Mouse (Mus musculus) testis, adult 2 months (tissue): ENCODE data around the gene Sfmbt1. TPM values are rescaled to one million over a fixed set of nuclear protein-coding genes. Genes with fewer than 3 reads are reported as not detected.
"Not testable (repeated sequence)": the region's sequence is repeated elsewhere in the genome, so short reads cannot be mapped to it uniquely, and the experiment has no call there.

Experiments used
- H3K27ac ChIP-seq: fragments of 200-500 bp; 2 replicates; pipeline ENCODE4 v1.5.1; 2012; ENCODE audit warnings: low read depth, low read length; ENCODE audit not compliant: control insufficient read depth, insufficient read depth
- H3K27me3 ChIP-seq: fragments of 200-500 bp; 2 replicates; pipeline ENCODE4 v1.6.1; 2012; ENCODE audit warnings: mild to moderate bottlenecking, low read length, moderate library complexity; ENCODE audit not compliant: control insufficient read depth, insufficient read depth
- H3K36me3 ChIP-seq: fragments of 200-500 bp; 2 replicates; pipeline ENCODE4 v1.6.1; 2012; ENCODE audit warnings: mild to moderate bottlenecking, low read length; ENCODE audit not compliant: control insufficient read depth, insufficient read depth
- H3K4me1 ChIP-seq: fragments of 200-500 bp; 2 replicates; pipeline ENCODE4 v1.6.1; 2012; ENCODE audit warnings: low read length; ENCODE audit not compliant: control insufficient read depth, insufficient read depth
- H3K4me3 ChIP-seq: fragments of 200-500 bp; 2 replicates; pipeline ENCODE4 v1.5.1; 2012; ENCODE audit warnings: low read depth, mild to moderate bottlenecking, low read length, moderate library complexity, mixed read lengths; ENCODE audit not compliant: control insufficient read depth
- CTCF ChIP-seq: fragments of 200-500 bp; IDR thresholded peaks from 2 replicates; pipeline ENCODE4 v1.5.1; 2012; ENCODE audit warnings: low read depth, mild to moderate bottlenecking, inconsistent platforms, low read length, moderate library complexity; ENCODE audit not compliant: control insufficient read depth, insufficient read depth, insufficient replicate concordance
- POLR2A ChIP-seq: fragments of 200-500 bp; IDR thresholded peaks from 2 replicates; pipeline ENCODE4 v1.6.1; 2012; ENCODE audit warnings: low read depth, mild to moderate bottlenecking, inconsistent platforms, low read length, moderate library complexity; ENCODE audit not compliant: control insufficient read depth
- polyA plus RNA-seq: library from polyadenylated mRNA; depleted of rRNA; stranded (reverse); fragments of >200 nt; gene quantifications from 2 replicates; pipeline ENCODE4 v1.2.3, GENCODE M21; 2012

Gene Sfmbt1
- polyA plus RNA-seq, 1 experiment, result 25.6 TPM

DNA sequence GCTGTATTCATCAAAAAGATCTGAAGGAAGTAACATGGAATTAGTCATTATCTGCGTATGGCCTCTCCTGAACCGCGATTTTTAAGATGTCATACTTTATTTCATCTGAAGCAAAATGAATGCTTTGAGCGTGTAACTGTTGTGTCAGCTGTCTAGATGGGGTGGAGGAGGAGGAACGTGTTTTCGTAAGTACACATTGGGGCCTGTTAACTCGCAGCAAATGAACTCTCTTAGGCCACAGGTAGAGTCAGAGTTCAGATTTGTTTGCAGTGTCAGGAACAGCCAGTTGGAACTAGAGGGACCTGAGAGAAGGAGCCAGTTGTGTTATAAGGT lies 2.3 kb downstream of the Sfmbt1 start:
- TF ChIP-seq CTCF (no peak), POLR2A (no peak)
- H3K4me3 ChIP-seq, result peak overlapping the region; percentile 86
- no peaks in the 10 kb centered on the region for H3K36me3 ChIP-seq
- peaks cover 7% of the 10 kb centered on the region for H3K4me1 ChIP-seq
- H3K27me3 ChIP-seq, result no peaks in the 10 kb centered on the region
- H3K27ac ChIP-seq, result peak overlapping the region; percentile 81

DNA sequence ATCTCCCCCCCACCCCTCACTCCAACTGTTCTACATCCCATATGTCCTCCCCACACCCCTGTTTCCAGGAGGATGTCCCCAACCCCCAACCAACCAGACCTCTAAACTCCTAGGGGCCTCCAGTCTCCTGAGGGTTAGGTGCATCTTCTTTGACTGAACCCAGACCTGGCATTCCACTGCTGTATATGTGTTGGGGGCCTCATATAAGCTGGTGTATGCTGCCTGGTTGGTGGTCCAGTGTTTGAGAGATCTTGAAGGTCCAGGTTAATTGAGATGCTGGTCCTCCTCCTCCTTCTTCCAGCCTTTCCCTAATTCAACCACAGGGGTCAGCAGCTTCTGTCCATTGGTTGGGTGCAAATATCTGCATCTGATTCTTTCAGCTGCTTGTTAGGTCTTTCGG lies 4.0 kb downstream of the Sfmbt1 start:
- H3K36me3 ChIP-seq, H3K4me3 ChIP-seq, H3K4me1 ChIP-seq, H3K27me3 ChIP-seq, H3K27ac ChIP-seq: not testable (repeated sequence)

DNA sequence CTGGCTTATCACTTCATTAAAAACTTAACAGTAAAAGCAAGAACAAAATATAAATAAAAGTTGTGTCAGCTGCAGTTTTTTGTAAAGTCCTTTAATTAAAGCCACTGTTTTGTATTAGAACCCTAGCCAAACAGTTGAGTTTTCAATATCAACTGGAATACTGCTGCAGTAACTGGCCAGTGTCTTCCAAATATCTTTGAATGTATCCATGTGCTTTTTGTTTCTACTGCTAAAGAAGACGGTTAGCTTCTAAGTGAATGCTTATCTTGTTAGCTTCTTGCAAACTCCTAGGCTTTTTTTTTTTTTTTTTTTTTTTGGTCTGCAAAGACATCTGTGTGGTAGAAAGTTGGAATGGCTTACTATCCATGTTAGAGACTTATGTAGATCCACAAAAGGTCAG lies 4.9 kb downstream of the Sfmbt1 start:
- TF ChIP-seq POLR2A (no peak), CTCF (no peak)
- Histone ChIP-seq H3K36me3 (no peaks in the 10 kb centered on the region), H3K27me3 (no peaks in the 10 kb centered on the region), H3K4me1 (peaks cover 7% of the 10 kb centered on the region), H3K4me3 (no peak overlapping the region), H3K27ac (no peak overlapping the region)

DNA sequence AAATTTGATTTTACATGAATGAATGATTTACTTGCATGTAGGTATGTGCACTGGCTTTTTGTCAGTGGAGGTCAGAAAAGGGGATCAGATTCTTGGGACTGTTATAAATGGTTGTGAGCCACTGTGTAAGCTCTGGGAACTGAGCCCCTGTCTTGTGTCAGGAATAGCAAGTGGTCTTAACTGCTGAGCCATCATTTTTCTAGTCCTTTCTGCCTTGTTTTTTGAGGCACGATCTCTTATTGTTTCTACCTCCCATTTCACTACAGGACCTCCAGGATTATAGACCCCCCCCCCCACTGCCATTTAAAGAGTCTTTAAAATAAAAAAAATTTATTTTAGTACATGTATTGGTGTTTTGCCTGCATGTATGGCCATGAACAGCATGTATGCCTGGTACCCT lies 7.2 kb downstream of the Sfmbt1 start:
- Histone ChIP-seq H3K27ac (no peak overlapping the region), H3K4me3 (no peak overlapping the region), H3K27me3 (no peaks in the 10 kb centered on the region), H3K4me1 (peaks cover 2% of the 10 kb centered on the region; the same call in 1 of the 2 replicates), H3K36me3 (no peaks in the 10 kb centered on the region)
- no peak for TF ChIP-seq POLR2A
- no peak for TF ChIP-seq CTCF

DNA sequence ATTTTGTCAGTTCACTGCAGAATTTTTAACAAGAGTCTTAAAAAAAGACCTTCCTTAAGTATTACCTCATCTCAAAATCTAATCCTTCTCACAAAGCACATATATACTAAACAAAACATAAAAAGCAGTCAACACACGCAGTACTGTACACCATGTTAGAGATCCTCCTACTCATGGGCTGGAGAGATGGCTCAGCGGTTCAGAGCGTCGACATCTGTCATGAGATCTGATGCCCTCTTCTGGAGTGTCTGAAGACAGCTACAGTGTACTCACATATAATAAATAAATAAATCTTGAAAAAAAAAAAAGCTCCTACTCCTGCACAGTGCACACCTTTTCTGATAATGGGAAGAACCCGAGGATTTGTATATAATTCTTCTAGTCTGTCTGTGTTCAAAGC lies 7.8 kb downstream of the Sfmbt1 start:
- H3K4me3 ChIP-seq, result no peak overlapping the region
- H3K36me3 ChIP-seq, result no peaks in the 10 kb centered on the region
- no peaks in the 10 kb centered on the region for H3K27me3 ChIP-seq
- TF ChIP-seq POLR2A (no peak), CTCF (no peak)
- peaks cover 2% of the 10 kb centered on the region; the same call in 1 of the 2 replicates for H3K4me1 ChIP-seq
- no peak overlapping the region for H3K27ac ChIP-seq

DNA sequence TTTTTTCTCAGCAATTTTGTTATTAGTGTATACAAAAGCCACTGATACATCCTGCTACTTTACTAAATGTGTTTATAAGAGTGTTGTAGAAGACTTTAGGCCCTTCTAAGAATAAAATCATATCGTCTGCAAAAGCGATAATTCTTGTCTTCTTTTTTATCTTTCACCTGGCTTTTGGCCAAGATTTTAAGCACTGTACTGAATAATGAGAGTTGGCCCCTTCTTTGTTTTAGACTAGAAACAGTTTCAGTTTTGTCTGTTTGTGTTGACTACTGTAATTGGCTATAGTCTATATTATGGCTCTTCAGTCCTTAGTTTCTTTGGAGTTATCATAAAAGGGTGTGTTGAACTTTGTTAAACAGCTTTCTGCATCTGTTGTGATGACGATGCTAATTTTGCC lies 17.2 kb downstream of the Sfmbt1 start:
- Histone ChIP-seq H3K4me1 (no peaks in the 10 kb centered on the region), H3K36me3 (no peaks in the 10 kb centered on the region), H3K4me3 (no peak overlapping the region), H3K27me3 (no peaks in the 10 kb centered on the region), H3K27ac (no peak overlapping the region)
- no peak for TF ChIP-seq CTCF
- TF ChIP-seq POLR2A, result no peak

DNA sequence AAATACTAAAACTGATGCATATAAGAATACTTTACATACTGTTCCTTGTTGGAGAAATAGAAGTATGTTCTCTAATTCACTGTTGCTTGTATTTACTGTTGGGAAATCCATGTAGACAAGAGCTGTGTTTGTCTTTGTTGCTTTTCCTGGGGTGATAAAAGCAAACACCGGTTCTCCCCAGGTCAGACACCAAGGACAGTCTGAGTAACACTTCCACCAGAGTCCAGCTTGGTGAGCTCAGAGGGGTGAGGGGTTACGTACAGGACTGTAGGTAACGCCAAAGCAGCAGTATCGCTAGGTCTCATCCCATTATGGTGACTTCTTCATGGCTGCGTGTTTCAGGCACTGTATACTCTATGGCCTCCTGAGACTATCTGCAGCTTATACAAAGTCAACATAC lies 20.0 kb downstream of the Sfmbt1 start:
- TF ChIP-seq CTCF, result no peak
- no peak for TF ChIP-seq POLR2A
- H3K4me1 ChIP-seq, result no peaks in the 10 kb centered on the region

DNA sequence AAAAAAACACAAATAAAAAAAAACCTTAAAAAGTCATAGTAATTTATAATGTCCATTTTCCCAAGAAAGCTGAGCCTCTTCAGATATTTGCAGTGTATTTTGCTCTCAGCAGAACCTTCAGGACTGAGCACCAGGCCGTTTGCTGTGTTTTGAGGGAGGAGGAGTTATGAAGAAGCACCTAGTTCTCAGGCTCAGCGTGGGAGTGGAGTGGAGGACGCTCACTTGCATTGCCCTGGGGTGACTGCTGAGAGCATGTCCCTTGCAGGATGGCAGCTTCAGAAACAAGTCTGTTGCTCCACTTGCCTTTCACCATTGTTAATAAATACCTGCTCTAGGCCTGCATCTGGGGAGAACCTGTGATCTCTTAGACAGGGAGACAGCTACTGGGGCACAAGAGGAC lies 21.2 kb downstream of the Sfmbt1 start:
- TF ChIP-seq POLR2A, result no peak
- TF ChIP-seq CTCF, result no peak
- Histone ChIP-seq H3K4me3 (no peak overlapping the region), H3K4me1 (no peaks in the 10 kb centered on the region), H3K27ac (no peak overlapping the region), H3K27me3 (no peaks in the 10 kb centered on the region), H3K36me3 (no peaks in the 10 kb centered on the region)

More for the DNA sequence above, 20.0 kb downstream of the Sfmbt1 start:
- H3K4me3 ChIP-seq, result no peak overlapping the region
- H3K27ac ChIP-seq, result no peak overlapping the region
- H3K27me3 ChIP-seq, result no peaks in the 10 kb centered on the region
- no peaks in the 10 kb centered on the region for H3K36me3 ChIP-seq

DNA sequence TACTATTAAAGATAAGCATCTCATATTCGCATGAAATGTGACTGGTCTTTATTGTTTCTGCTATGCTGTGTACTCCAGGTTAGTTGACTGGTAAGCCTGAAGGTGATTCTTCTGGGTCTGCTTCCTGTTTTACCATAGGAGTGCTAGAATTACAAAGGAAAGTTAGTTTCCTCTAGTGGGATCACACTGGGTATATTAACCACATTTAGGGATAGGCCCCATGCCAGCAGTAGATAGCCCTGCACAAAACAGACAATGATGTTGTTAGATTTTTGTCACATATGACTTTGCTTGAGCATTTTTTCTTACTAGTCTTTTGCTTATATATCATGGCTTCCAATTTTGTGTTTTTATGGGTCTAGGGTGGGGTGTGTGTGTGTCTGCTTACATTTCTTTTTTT lies 21.8 kb downstream of the Sfmbt1 start:
- no peak overlapping the region for H3K27ac ChIP-seq
- H3K27me3 ChIP-seq, result no peaks in the 10 kb centered on the region
- TF ChIP-seq POLR2A (no peak), CTCF (no peak)
- no peaks in the 10 kb centered on the region for H3K4me1 ChIP-seq
- no peaks in the 10 kb centered on the region for H3K36me3 ChIP-seq
- H3K4me3 ChIP-seq, result no peak overlapping the region
